Mouse (Mus musculus) kidney, postnatal 0 days (tissue): Measurements from ENCODE around the gene Alad. TPM values are rescaled to one million over a fixed set of nuclear protein-coding genes. Genes with fewer than 3 reads are reported as not detected.

ENCODE experiments used
- ATAC-seq: fragments of 200-750 bp; cut with Nextera tagmentation; replicated peaks from 2 replicates; pipeline ENCODE4 v1.8.0; 2017; ENCODE audit warnings: low read depth, moderate number of reproducible peaks, moderate TSS enrichment, moderate library complexity; ENCODE audit not compliant: low FRiP score
- DNase-seq: peaks from one replicate; pipeline ENCODE4 v3.0.0-alpha.2; 2016; ENCODE audit warnings: low spot score
- H3K27ac ChIP-seq: fragments of 300-500 bp; sonication (generic); 2 replicates; pipeline ENCODE4 v1.5.1; 2014; ENCODE audit warnings: mild to moderate bottlenecking
- H3K27me3 ChIP-seq: fragments of 300-500 bp; sonication (generic); 2 replicates; pipeline ENCODE4 v1.6.1; 2014; ENCODE audit warnings: low read length, mixed read lengths; ENCODE audit not compliant: insufficient read depth
- H3K36me3 ChIP-seq: fragments of 300-500 bp; sonication (generic); 2 replicates; pipeline ENCODE4 v1.6.1; 2014; ENCODE audit warnings: low read length, mixed read lengths; ENCODE audit not compliant: insufficient read depth
- H3K4me1 ChIP-seq: fragments of 300-500 bp; sonication (generic); replicated peaks from 2 replicates; pipeline ENCODE4 v1.6.1; 2014; ENCODE audit warnings: antibody characterized with exemption, low read length, mixed read lengths; ENCODE audit not compliant: insufficient read depth
- H3K4me2 ChIP-seq: fragments of 300-500 bp; sonication (generic); 2 replicates; pipeline ENCODE4 v1.6.1; 2014; ENCODE audit warnings: mild to moderate bottlenecking, low read length, moderate library complexity, mixed read lengths
- H3K4me3 ChIP-seq: fragments of 300-500 bp; sonication (generic); replicated peaks from 2 replicates; pipeline ENCODE4 v1.5.1; 2014; ENCODE audit warnings: low read depth, low read length
- H3K9ac ChIP-seq: fragments of 300-500 bp; sonication (generic); 2 replicates; pipeline ENCODE4 v1.6.1; 2014; ENCODE audit warnings: low read depth, low read length
- H3K9me3 ChIP-seq: fragments of 300-500 bp; sonication (generic); replicated peaks from 2 replicates; pipeline ENCODE4 v1.6.1; 2016; ENCODE audit warnings: low read length, inconsistent platforms, mixed read lengths
- CTCF ChIP-seq: IDR thresholded peaks from 2 replicates; pipeline ENCODE4 v1.5.1; 2016; ENCODE audit warnings: antibody characterized with exemption, low read depth, mild to moderate bottlenecking, moderate library complexity
- WGBS: fragments of 180-500 bp; shearing (Covaris S2); extraction: QIAGEN DNeasy Blood & Tissue Kit; methylation state at CpG from one replicate; pipeline ENCODE4 v1.1.7; 2014; 5-methylcytosine and 5-hydroxymethylcytosine counted together
- polyA plus RNA-seq: library from polyadenylated mRNA; unstranded; fragments of >200 nt; fragmentation: Nextera tagmentation; extraction: Ambion mirVana; gene quantifications from 2 replicates; pipeline ENCODE4 v1.2.1, GENCODE M21; 2015

Alad gene
- polyA plus RNA-seq, result 109 and 119 TPM in 2 replicates

DNA sequence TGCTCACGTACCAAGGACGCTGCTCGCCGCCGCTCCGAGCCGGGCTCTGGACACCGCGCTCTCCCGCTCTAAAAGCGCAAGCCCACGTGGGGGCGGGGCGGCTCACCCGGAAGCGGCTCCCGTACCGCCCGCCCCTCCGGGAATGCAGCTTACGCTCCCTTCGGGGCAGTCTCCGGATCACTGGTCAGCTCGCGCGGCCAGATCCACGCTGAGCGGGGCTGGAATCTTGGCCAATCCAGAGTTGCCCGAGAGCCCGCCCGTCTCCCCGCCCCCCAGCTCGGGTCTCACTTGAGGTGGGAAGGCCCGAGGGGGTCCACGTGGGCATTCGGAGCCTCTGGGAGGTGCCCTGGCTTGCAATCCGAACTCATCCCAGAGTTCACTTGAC is at the start of gene Alad:
Gene Alad (minus strand): TSS at position 70 of the 385 bp plus-strand sequence.
- H3K4me1 ChIP-seq, result peaks cover 44% of the 10 kb centered on the region
- peak within 1 kb of the TSS; percentile 90 for H3K27ac ChIP-seq
- H3K27me3 ChIP-seq, result no peaks in the 10 kb centered on the region
- peak; percentile 95 for ATAC-seq
- H3K4me3 ChIP-seq, result peak within 1 kb of the TSS; percentile 83
- H3K9me3 ChIP-seq, result no peaks in the 10 kb centered on the region
- peak within 1 kb of the TSS; percentile 88 for H3K4me2 ChIP-seq
- H3K9ac ChIP-seq, result peak within 1 kb of the TSS; percentile 78
- H3K36me3 ChIP-seq, result no peaks in the 10 kb centered on the region
- peak; percentile 94 for DNase-seq
- under 1% methylated on average over 36 of the region's 37 CpGs for WGBS
- TF ChIP-seq CTCF, result no peak

DNA sequence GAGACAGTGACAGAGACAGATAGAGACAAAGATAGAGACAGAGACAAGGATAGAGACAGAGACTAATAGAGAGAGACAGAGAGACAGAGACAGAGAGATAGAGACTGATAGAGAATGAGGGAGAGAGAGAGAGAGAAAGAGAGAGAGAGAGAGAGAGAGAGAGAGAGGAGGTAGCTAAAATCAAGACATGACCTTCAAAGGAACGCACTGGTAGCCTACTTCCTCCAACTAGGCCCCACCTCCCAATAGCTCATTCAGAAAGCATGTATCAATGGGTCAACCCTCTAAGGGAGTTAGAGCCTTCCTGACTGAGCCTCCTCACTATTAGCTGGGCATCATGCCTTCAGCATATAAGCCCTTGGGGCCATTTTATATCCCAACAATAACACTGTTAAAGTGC is 48.6 kb upstream of the Alad start:
- H3K27ac ChIP-seq, result no peak overlapping the region
- no peak for ATAC-seq
- H3K36me3 ChIP-seq, result no peaks in the 10 kb centered on the region
- no peak overlapping the region for H3K4me2 ChIP-seq
- no peak overlapping the region for H3K4me3 ChIP-seq
- no peaks in the 10 kb centered on the region for H3K4me1 ChIP-seq
- TF ChIP-seq CTCF, result no peak
- 80% methylated on average over 1 of the region's 1 CpGs for WGBS
- DNase-seq, result no peak
- H3K9me3 ChIP-seq, result no peaks in the 10 kb centered on the region
- no peaks in the 10 kb centered on the region for H3K27me3 ChIP-seq
- H3K9ac ChIP-seq, result no peak overlapping the region

DNA sequence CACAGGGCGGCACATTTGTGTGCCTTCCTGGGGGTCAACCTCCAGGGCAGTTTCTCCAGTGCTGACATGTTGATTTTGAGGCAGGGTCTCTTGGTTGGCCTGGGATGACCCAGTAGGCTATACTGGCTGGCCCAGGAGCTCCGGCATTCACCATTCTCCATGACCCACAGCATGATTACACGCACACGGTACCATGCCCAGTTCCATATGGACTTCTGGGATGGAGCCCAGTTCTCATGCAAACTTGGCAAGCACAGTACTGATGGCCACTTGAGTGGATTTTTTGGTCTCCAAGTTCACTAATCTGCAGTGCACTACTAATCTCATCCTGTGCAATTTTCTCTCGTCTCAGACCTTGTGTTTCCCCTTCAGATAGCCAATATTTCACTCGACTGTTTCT is 48.0 kb upstream of the Alad start:
- DNase-seq, result no peak
- Histone ChIP-seq H3K27me3 (no peaks in the 10 kb centered on the region), H3K4me2 (no peak overlapping the region), H3K4me3 (no peak overlapping the region), H3K27ac (no peak overlapping the region), H3K4me1 (no peaks in the 10 kb centered on the region), H3K9ac (no peak overlapping the region), H3K9me3 (no peaks in the 10 kb centered on the region), H3K36me3 (no peaks in the 10 kb centered on the region)
- TF ChIP-seq CTCF, result no peak
- WGBS, result 93% methylated on average over 6 of the region's 6 CpGs
- ATAC-seq, result no peak

DNA sequence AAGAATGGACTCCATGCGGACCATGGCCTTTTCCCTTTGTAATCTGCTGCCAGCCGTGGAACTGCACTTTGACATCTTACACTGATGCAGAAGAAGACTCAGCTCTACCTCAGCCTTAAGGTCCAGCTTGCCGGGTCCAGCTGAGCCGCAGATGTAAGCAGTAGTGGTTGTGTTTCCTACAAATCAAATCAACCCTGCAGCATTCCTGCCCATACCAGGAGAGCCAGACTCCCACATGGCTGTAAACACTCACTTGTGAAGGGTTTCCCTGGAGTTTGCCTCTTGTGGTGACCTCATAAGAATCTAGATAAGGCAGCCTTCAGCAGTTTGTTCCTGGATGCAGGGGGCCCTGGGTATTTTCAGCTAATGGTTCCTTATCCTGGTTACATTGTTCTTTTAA is 46.8 kb upstream of the Alad start:
- Histone ChIP-seq H3K27me3 (no peaks in the 10 kb centered on the region), H3K4me2 (no peak overlapping the region), H3K4me1 (no peaks in the 10 kb centered on the region), H3K4me3 (no peak overlapping the region), H3K9me3 (no peaks in the 10 kb centered on the region), H3K36me3 (no peaks in the 10 kb centered on the region), H3K9ac (no peak overlapping the region), H3K27ac (no peak overlapping the region)
- ATAC-seq (no peak), DNase-seq (peak; percentile 44)
- 52% methylated on average over 4 of the region's 4 CpGs for WGBS
- TF ChIP-seq CTCF, result no peak

DNA sequence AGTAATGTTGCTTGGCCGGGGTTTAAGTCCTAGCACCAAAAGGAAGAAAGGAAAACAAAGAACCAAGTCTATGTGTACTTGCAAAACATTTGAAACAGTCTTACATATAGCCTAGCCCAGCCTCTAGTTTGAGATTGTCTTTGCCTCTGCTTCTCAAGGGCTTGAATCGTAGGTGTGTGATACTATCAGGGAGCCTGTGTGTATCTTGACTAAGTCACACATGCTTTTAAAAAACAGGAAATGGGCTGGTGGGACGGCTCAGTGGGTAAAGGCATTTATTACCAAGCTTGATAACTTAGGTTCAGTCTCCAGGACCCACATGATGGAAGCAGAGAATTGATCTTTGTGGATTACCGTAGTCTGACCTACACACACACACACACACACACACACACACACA is 42.3 kb upstream of the Alad start:
- TF ChIP-seq CTCF, result no peak
- H3K4me1 ChIP-seq, result no peaks in the 10 kb centered on the region
- no peak overlapping the region for H3K4me2 ChIP-seq
- no peak overlapping the region for H3K27ac ChIP-seq
- no peak overlapping the region for H3K4me3 ChIP-seq
- no peak for ATAC-seq
- WGBS, result 57% methylated on average over 4 of the region's 4 CpGs
- H3K9ac ChIP-seq, result no peak overlapping the region
- H3K27me3 ChIP-seq, result no peaks in the 10 kb centered on the region
- no peak for DNase-seq
- H3K9me3 ChIP-seq, result no peaks in the 10 kb centered on the region
- H3K36me3 ChIP-seq, result no peaks in the 10 kb centered on the region

DNA sequence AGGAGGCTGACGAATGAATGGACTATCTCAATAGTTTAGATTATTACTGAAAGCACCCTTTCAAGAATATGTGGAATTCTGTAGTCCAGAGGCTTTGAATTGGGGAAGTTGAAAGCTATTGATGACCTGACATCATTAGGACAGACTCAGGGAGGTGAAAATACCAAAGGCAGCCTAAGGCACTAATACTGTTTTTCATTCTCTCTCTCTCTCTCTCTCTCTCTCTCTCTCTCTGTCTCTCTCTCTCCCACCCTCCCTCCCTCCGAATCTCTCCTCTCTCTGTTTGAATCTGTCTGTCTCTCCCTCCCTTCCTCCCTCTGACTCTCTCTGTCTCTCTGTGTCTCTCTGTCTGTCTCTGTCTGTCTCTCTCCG is 41.9 kb upstream of the Alad start:
- Histone ChIP-seq H3K9me3 (no peaks in the 10 kb centered on the region), H3K4me3 (no peak overlapping the region), H3K27me3 (no peaks in the 10 kb centered on the region), H3K9ac (no peak overlapping the region), H3K4me1 (no peaks in the 10 kb centered on the region), H3K4me2 (no peak overlapping the region), H3K27ac (no peak overlapping the region), H3K36me3 (no peaks in the 10 kb centered on the region)
- ATAC-seq (no peak), DNase-seq (no peak)
- WGBS, result 60% methylated on average over 3 of the region's 3 CpGs
- no peak for TF ChIP-seq CTCF

DNA sequence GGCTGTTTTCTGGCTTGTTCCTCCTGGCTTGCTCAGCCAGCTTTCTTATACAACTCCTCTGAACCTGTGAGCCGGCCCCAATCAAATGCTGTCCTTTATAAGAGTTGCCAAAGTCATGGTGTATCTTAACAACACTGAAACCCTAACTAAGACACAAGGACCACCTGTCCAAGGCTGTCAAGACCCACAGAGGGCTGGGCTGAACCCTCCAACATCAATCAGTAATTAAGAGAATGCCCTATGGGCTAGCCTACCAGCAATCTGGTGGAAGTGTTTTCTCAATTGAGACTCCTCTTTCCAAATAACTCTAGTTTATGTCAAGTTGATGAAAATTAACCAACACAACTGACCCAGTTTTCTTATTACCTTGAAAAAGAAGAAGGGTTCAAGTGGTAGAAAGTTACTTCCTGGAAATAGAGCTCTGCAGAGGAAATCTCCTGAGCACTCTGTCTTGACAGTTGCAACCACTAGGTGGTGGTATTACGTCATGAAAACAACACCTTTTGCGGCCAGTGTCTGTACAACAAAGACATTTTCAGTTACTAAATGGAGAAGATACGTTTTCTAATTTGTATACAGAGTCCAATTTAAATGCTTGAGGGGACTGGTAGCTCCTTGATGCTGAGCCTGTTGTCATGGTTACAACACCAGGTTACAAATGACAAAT is 41.4 kb upstream of the Alad start:
- DNase-seq, result peak; percentile 94
- no peaks in the 10 kb centered on the region for H3K27me3 ChIP-seq
- H3K4me3 ChIP-seq, result no peak overlapping the region
- WGBS, result 24% methylated on average over 4 of the region's 4 CpGs
- H3K9me3 ChIP-seq, result no peaks in the 10 kb centered on the region
- H3K36me3 ChIP-seq, result no peaks in the 10 kb centered on the region
- peak; percentile 92 for TF ChIP-seq CTCF
- H3K4me1 ChIP-seq, result no peaks in the 10 kb centered on the region
- H3K27ac ChIP-seq, result no peak overlapping the region
- no peak overlapping the region for H3K4me2 ChIP-seq
- no peak overlapping the region for H3K9ac ChIP-seq
- ATAC-seq, result peak; percentile 51; the same call in 1 of the 2 replicates
